Mouse (Mus musculus): ENCODE measurements at regions not wholly inside any gene's neighbourhood (a gene's known extent, or its start where the extent isn't known, plus 50 kb on each side); places are given as distances from the start of the nearest gene placed in this dataset.

DNA sequence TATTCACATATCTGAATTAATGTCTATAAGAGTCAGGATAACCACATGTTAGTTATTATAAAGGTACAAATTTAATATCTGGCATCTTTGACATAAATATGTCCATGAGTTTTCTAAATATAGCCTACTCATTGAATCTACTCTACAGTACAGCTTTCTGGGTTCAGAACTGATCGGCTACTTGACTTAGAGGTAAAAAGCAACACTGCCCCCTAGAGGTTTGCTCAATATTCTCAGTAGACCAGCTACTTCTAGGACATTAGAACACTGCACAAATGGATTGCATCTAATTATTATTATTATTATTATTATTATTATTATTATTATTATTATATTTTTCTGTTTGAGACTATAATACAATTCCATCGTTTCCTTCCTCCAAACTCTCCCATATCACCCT is 418.8 kb upstream of the Tpm3-rs7 start:
- peak; percentile 28 for DNase-seq (ENCODE audit: extremely low spot score)

DNA sequence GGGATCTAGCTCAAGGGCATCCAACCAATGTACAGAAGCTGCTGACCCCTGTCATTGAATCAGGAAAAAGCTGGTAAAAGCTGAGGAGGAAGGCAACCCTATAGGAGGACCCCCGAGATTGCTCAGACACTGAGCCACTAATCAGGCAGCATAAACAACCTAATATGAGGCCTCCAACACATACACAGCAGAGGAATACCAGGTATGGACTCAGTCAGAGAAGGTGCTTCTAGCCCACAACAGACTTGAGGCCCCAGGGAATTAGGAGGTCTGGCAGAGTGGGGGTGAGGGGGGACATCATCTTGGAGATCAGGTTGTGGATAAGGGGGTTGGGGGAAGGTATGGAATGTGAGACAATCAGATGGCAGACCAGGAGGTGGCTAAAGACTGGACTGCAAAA is 413.2 kb upstream of the Tpm3-rs7 start:
- no peak for DNase-seq (ENCODE audit: extremely low spot score)

DNA sequence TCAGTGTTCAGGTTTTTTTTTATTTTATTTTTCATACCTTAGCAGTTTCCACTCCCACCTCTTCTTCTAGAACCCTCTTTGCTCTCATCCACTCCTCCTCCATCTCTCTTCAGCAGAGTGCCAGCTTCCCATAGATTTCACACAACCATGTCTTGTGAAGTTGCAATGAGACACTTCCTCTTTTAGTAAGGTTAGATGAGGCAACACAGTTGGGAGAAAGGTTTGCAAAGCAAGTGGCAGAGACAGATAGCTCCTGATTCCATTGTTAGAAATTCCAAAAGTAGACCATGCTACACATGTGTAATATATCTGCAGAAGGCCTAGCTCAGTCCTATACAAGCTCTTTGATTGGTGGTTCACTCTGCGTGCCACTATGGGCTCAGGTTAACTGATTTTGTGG is 397.3 kb upstream of the Tpm3-rs7 start:
- no peak for DNase-seq (ENCODE audit: extremely low spot score)

All from embryo, embryonic 9.5 days (tissue).